Mouse (Mus musculus): ENCODE measurements around the gene Lactb. TPM values are rescaled to one million over a fixed set of nuclear protein-coding genes. Genes with fewer than 3 reads are reported as not detected.

The Lactb gene
- total RNA-seq, 4 experiments from 2014 or later, result 22.8 to 26.6 (median 23.5) TPM

DNA sequence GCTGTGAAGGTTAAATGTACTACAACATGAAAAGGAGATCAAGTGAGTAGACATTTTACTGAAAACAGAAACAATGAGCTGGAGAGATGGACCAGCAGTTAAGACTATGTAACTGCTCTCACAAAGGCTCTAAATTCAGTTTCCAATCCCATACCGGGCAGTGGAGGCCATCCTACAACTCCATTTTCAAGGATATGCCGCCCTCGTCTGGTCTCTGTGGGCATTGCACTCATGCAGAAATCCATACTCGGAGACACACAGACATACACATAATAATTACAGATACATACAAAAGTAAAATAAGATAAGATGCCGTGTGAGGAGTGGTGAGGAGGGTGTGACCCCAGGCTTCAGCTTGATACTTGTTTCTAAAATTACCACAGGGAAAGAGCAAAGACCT is 5.2 kb upstream of the Lactb start:
- DNase-seq (ENCODE audit: low spot score), result peak; percentile 31

DNA sequence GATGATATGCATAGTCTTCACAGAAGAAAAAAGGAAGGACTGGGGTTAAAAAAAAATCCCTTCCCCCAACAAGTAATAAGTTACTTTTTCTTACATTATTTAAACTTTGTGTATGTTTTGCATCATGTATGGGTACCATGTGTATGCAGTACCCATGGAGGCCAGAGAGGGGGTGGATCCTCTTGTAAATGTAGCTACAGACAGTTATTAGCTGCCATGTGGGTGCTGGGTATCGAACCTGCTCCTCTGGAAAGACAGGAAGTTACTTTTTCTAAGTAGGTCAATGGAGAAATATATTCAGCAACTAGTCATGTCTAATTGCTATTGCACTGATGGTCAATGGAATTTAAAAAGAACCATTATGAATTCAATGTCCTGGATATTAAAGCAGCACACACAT is 3.2 kb upstream of the Lactb start:
- no peak for DNase-seq (ENCODE audit: low spot score)

DNA sequence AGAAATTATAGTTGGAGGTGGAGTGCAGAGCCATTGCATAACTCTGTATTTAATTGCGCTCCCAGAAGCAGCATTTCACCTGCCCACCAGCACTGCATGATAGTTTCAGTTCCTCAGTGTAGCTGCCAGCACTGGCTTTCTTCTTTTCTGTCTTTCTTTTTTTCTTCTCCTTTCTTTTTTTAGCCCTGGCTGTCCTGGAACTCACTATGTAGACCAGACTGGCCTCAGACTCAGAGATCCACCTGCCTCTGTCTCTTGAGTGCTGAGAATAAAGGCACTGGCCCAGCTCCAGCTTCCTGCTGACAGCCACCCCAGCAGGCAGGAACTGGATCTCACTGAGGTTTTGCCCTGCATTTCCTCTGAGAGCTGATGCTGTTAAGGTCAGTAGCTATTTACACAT is 2.7 kb upstream of the Lactb start:
- no peak for DNase-seq (ENCODE audit: low spot score)

DNA sequence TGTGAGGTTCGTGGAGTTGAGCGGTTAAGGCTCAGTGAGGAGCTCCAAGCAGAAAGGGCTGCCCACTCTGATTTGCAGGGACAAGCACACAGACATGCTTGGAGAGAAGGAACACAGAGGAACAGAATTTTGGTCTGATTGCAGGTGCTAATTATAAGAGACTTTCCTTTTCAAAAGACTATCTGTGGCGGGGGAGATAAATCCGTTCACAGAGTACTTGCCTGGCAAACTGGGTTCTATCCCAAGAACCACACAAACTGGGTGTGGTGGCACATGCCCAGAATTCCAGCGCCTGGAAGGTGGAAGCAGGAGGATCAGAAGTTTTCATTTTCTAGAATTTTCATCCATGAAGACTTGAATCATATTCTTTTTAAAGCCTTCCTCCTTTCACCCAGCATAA is 1.8 kb upstream of the Lactb start:
- no peak for DNase-seq (ENCODE audit: low spot score)

DNA sequence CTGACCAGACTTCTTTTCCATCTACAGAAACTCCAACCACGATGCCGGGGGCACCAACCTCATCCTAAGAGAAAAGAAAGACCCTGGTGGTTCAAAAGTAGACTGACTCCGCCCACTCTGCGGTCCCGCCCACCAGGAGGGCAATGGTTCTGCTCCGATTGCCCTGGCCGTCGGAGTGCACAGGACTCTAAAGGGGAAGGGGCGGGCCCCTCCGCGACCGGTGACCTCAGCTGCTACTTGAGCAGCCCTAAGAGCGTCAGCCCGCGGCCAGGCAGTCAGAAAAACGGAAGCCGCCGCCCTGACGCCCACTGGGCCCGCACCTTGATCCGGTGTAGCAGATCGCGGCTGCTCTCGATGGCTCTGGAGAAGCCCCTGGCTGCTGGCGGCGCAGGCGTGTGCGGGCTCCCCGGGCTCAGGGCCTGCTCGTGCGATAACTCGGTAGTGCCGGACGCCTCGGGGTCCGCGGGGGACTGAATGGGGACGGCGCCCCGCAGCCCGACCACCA is 511 bp downstream of the Lactb start:
- DNase-seq (ENCODE audit: low spot score), result peak; percentile 62

DNA sequence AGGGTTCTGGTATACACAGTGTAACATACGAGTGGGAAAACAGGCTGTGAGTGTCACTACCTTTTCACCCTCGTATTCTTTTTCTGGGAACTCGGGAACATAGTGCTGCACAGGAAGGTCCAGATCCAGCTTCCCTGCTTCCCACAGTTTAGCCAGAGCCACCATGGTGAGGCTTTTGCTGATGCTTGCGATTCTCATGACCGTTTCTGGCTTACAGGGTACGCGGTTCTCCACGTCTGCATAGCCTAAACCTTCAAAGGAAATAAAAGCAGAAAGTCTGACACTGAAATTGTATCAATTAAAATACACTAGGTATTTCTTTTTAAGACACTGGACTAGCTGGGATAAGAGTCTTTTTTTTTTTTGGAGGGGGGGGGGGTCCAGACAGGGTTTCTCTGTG is 4.2 kb downstream of the Lactb start:
- DNase-seq (ENCODE audit: low spot score), result no peak

DNA sequence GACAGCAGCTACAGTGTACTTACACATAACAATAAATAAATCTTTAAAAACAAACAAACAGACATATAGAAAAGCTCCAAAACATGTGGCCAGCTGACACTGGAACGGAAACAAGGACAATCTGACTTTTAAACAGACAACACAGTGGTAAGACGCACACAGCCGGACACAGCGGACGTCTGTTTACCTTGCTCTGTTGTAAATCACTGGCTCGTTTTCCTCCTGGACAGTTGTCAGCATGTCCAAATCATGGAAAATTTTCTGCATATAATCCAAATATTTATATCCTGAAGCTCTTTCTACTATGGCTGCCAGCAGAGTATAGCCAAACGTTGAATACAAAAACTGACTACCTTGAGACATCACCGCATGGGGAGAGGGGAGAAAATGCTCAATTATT is 7.8 kb downstream of the Lactb start:
- no peak for DNase-seq (ENCODE audit: low spot score)

DNA sequence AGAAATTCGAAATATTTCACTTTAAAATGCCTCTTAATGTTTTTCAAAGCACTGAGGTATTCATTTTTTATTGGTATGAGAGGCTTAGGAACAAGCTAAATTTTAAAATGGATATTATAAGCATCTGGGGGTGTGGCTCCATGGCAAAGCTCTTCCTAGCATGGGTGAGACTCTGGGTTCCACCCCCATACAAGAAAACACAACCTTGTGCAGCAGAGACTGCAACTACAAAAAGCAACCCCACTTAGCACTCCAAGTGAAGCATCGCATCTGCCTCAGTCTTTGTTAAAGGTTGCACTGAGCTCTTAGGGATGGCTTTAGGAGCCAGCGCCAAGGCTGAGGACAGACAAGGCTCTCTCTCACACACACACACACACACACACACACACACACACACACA is 13.8 kb downstream of the Lactb start:
- DNase-seq (ENCODE audit: low spot score), result no peak

DNA sequence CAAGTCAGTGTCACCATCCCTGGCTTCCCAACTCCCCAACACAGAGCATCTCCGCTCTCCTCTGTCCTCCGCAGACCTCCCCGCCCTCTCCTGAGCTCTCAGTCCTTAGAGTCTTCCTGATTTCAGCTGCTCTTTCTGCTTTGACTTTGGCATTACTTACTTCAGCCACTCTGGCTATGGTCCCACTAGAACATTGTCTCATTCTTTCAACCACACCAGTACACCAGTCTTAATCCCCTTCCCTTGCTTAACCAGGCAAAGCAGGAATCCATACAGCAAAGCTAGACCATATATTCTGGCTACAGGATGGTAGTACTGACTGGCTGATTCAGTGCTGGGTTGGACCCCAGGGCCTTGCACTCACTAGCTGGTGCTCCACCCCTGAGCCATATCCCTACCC is 17.8 kb downstream of the Lactb start:
- no peak for DNase-seq (ENCODE audit: low spot score)

DNA sequence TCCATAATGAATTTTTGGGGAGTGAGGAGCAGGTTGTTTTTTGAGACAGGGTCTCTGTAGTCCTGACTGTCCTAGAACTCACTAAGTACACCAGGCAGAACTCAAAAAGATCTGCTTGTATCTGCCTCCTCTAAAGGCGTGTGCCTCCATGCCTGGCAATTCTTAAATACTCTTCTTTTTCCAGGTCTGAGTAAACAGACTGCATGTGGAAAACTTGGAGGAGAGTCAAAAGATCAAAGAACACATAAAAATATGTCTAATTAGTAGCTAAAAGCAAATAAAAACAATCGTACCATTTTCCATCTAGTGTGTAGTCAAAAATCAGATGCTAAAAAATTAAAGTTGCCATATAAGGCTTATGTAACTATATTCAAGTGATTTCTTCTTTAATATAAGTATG is 22.4 kb downstream of the Lactb start:
- DNase-seq (ENCODE audit: low spot score), result no peak

DNA sequence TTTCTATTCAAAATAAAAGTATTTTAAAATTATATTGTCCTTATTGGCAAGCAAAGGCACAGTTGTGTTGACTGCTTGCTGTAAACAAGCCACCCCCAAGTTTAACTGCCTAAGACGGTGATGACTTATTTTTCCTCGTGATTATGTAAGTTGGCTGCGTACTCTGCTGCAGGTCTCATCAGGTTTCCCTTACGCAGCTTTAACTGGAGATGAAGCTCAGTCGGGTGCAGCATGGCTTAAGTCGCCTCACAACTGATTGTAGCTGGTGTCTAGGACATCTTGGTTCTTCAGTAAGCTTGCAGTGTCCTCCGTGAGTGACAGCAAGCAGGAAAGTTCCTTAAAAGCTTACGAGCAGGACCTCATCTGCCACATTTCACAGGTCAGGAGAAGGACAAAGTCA is 23.0 kb downstream of the Lactb start:
- DNase-seq (ENCODE audit: low spot score), result no peak

DNA sequence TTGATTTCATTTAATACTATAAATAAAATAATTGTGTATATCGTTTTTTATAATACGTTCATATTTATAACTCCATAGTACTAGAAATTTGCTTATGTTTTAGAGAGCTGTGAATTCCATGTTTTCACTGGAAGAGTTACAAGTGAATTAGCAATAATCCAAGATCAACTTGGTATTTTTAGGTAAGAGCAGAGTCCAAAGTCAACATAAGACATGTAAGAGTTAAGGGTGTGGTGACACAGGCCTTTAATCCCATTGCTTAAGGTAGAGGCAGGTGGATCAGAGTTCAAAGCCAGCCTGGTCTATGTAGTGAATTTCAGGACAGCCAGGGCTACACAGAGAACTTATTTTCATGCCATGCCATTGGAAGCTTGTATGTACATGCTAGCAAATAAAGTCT is 26.7 kb downstream of the Lactb start:
- DNase-seq (ENCODE audit: low spot score), result no peak

DNA sequence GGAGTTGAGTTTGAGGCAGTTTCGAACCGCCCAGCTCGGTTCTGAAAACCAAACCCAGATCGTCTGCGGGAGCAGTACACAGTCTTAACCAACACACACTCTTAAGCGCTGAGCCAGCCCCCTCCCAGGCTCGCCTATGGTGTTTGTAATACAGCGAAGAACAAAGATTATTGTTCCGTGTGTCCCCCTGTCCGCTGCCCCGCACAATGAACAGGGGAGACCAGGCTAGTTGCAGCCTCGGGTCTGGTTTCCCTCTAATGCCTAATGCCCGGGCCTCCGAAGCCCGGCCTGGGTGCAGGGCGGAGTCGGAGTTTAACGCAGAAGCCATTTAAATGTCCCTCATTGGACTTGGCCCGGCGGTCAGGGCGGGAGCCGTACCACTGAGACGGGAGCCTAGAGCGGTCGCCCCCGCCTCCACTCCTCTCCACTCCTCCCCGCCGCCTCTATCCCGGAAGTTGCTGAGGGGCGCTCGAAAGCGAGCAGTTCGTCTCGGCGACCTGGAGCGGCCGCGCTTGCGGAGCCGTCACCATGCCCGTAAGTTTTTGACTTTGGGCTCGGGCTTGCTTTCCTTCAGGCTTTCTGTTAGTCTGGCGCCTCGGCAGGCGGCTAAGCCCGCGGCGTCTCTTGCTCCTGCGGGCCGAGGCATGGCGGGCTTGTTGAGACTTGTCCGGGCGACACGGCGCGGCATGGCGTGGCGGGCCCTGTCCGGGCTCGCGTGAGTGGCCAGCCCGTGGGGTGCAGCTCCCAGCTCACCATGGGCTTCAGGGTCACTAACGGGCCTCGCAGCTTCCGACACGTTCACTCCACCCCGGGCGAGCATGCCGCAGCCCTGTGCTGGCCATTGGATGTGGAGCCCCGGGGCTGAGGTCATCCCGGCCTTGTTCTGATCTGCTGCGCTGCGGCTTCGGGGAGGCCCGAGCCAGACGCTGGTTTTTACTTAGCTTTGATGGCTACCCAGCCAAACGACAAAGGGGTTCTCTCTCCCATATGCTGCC is 29.3 kb downstream of the Lactb start, which contains the start of gene Rps27l:
Rps27l (plus strand) TSS at position 440 of the 995 bp plus-strand sequence.
- DNase-seq (ENCODE audit: low spot score), result peak; percentile 94

DNA sequence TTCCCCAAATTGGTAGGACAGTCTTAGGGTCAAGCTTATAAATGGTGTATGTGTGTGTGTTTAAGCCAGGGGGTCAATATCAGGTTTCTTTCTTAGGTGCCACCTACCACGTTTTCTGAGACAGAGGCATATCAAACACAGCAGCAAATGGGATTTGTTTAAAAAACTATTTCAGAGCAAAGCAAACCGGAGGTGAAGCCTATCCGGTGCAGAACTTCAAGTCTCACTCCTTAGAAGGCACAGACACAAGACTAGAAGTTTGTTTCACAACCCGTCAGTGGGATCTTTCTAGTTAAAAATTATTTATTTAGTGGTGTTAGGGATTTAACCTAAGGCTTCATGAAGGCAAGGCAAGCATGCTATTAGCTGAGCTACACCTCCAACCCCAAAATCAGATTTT is 30.1 kb downstream of the Lactb start:
- DNase-seq (ENCODE audit: low spot score), result peak; percentile 2

DNA sequence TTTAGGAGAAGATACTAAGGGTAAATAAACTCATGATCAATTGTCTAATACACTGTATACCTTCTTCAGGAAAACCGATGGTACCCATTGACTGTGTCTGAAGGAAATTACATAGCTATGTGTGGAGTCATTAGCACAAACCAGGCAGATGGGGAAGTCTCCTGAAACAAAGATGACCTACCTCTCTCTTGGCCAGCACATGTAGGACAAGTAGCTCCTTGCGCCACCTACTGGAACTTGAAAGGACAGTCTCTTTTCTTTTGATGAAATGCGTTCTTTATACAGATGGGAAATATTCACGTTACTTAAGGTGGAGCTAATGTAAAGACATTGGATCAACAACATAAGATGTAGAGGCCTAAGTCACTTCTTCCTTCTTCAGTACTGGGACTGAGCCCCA is 36.4 kb downstream of the Lactb start:
- DNase-seq (ENCODE audit: low spot score), result peak; percentile 62

DNA sequence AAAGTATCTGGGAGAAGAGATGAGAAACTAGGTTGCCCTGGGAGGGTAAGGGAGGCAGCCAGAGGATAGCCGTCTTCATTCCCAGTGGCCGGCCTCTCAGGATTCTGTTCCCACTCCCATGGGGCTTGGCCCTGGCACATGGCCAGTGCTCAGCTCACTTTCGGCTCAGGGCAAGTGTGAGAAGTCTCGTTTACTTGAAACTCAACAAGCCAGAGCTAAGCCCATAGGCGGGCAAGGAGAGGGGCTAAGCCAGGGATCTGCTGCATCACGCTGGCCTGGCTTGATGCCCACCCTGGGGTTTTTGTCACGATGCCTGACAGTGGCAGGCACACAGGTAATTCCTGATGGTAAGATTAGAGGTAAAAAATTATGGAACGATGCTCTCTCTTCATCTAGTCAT is 37.8 kb downstream of the Lactb start:
- DNase-seq (ENCODE audit: low spot score), result no peak

DNA sequence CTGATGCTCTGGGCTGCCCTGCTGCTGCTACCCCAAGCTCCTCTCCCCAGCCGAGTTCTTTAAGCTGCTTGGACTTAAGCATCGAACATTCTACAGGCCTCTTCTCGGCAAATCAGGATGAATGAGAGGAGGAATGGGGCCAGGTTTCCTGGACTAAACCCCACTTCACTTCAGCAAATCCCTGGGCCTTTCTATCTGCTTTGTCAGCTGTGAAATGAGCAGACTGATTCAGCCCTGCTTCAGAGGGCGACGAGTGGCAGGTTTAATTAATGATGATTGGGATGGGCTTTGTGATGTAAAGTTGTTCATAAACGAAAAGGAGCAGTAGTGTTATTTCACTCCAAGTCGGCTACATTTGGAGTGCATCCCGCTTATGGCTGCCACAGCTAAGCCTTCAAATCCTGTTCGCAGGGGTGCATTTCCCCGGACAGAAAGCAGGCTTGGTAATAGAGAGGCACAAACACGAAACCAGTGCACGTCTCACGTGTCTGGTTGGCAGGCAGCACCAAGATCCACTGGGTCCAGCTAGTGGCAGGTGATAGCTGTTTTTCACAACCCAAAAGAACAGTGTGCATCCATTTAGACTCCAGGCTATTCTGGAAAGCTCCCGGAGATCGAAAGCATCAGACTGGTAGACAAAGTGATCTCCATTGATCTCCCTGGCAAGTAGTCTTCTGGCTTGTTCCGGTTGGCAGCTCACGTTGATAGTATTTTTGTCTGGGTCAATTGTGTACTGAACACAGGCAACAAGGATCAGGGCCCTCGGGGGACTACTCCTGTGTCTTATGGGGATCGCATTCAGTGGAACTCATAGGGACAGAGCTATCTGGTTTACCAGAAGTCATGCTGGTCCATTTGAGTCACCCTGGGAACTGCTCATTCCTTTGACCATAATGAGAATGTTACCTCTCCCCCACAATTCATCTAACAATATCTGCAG is 41.1 kb downstream of the Lactb start:
- no peak for DNase-seq (ENCODE audit: low spot score)

DNA sequence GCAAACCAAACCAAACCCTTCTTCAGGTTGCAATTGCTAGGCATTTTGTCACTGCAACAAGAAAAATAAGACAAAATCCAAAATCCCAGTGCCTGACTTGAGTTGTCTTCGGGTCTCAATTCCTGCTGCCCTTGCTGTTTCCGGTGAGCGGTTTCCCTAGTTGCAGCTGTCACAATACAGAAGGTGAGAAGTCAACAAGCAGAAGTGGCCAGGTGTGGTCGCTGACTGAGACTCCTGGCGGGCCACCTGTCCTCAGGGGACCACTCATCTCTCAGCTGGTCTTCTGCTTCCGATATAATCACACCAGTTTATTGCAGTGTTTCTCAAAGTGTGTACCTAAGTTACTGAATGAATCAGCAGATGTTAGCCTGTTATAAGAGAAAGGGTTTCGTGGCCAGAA is 44.9 kb downstream of the Lactb start:
- DNase-seq (ENCODE audit: low spot score), result no peak

DNA sequence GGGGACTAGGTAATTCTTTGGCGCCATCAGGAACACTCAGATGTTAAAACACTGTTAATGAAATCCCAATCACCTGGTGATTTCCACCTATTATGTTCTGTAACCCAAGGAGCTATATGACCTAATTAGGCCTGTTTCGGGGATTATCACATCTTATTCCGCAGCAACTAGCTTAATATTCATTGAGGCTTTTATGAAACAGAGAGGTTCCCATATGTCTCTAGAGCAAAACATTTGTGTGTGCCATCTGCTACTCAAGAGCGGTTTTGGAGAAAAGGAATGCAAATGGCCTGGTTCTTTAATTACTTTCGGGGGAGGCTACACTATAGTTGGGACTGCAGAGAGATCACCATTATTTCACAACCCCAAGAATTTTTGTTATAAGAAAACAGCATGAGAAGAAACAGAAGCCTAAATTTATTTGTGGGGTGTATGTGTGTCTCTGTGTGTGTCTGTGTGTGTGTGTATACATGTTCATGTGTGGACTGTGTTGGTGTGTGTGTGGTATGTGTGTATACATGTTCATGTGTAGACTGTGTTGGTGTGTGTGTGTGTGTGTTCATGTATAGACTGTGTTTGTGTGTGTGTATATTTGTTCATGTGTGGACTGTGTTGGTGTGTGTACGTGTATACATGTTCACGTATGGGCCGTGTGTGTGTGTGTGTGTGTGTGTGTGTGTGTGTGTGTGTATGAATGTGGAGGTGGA is 47.4 kb downstream of the Lactb start:
- DNase-seq (ENCODE audit: low spot score), result no peak

DNA sequence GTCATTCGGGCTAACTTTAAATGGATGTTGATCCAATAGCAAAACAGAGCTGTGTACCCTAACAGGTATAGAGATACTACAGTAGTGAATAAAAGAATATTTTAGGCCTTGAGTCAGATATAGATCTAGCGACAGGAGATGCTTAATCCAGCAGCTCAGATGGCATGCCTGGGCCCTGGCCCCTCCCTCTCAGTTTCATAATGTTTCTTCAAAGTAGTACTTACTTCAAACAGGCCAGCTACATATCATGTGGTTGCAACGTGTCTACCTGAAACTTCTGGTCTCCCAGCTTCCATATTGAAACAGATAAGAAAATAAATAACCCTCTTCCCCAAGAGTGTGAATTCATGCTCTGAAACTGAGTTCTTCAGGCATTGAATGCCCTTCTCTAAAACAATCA is 49.4 kb downstream of the Lactb start:
- no peak for DNase-seq (ENCODE audit: low spot score)

DNA sequence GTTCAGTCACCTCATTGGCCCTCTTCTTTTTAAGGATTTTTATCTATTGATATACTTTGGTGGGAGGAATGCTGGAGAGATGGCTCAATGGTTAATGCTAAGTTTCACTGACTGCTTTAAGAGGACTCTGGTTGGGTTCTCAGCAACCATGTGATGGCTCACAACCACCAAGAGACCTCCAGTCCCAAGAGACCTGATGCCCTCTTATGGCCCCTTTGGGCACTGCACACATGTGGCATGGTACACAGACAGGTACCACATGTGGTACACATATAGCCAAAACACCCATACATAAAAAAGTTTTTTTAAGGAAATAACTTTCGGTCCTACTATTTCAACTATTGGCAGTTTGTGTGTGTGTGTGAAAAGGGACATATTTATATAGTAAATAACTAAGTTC is 53.2 kb downstream of the Lactb start:
- DNase-seq (ENCODE audit: low spot score), result no peak

Measured in heart, adult 8-10 months (tissue).